Mouse (Mus musculus): Measurements from ENCODE around the gene Ect2l. TPM values are rescaled to one million over a fixed set of nuclear protein-coding genes. Genes with fewer than 3 reads are reported as not detected.

The Ect2l gene
- polyA plus RNA-seq, 1 experiment from 2014 or later: 0.35 TPM

DNA sequence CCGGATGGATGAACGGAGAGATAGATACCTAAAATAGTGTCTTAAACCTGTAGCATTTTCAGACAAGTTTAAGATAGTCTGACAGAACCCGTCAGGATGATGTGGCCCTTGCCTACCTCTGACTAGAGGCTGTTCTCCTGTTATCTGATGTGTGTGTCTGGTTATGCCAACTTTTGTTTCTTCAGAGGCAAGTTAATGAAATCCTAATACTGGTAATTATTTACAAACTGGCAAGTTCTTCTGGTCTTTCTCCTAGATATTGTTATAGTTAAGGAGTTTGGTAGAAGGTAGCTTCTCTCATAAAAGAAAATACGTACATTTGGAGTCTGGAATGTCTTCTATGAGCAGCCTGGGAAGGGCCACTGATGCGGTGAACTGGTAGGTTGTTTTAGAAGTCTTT is 80.4 kb downstream of the Ect2l start:
- no peak for ATAC-seq
- no peak overlapping the region for H3K9ac ChIP-seq (ENCODE audit: low read depth, low read length)
- no peak overlapping the region for H3K4me2 ChIP-seq (ENCODE audit: low read length)
- no peaks in the 10 kb centered on the region for H3K36me3 ChIP-seq (ENCODE audit: control insufficient read depth, insufficient read depth, low read length)
- no peaks in the 10 kb centered on the region for H3K9me3 ChIP-seq (ENCODE audit: control insufficient read depth, low read length)
- no peak overlapping the region for H3K4me3 ChIP-seq (ENCODE audit: low read length)
- no peak overlapping the region for H3K27ac ChIP-seq (ENCODE audit: low read depth, low read length)
- no peaks in the 10 kb centered on the region for H3K27me3 ChIP-seq (replicated peaks; ENCODE audit: control insufficient read depth, insufficient read depth, low read length)
- H3K4me1 ChIP-seq (ENCODE audit: control insufficient read depth, insufficient read depth, low read depth, low read length): no peaks in the 10 kb centered on the region
- WGBS: 94% methylated on average over 5 of the region's 5 CpGs

DNA sequence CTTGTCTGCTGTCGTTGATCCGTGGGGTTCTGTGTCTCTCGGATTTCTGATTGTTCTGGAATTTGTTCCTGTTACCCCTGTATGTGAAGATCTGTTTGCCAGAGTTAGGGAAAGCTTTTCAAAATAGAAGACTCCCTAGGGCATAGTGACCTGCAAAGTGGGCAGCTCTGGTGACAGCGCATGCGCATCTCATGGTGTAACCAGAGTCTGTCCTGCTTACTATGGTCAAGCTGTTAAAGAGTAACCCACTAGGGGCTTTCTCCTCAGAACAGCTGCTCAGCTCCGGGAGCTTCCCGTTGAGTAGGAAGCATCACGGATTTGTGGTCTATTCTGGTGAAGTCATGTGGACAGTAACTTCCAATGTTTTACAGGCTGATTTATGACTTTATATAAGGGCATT is 92.4 kb downstream of the Ect2l start:
- Histone ChIP-seq H3K9ac (ENCODE audit: low read depth, low read length) (no peak overlapping the region), H3K27me3 (replicated peaks; ENCODE audit: control insufficient read depth, insufficient read depth, low read length) (no peaks in the 10 kb centered on the region), H3K27ac (ENCODE audit: low read depth, low read length) (no peak overlapping the region), H3K36me3 (ENCODE audit: control insufficient read depth, insufficient read depth, low read length) (peaks cover 39% of the 10 kb centered on the region), H3K4me2 (ENCODE audit: low read length) (no peak overlapping the region), H3K4me3 (ENCODE audit: low read length) (no peak overlapping the region), H3K4me1 (ENCODE audit: control insufficient read depth, insufficient read depth, low read depth, low read length) (no peaks in the 10 kb centered on the region), H3K9me3 (ENCODE audit: control insufficient read depth, low read length) (no peaks in the 10 kb centered on the region)
- WGBS: 62% methylated on average over 8 of the region's 8 CpGs
- ATAC-seq: no peak

DNA sequence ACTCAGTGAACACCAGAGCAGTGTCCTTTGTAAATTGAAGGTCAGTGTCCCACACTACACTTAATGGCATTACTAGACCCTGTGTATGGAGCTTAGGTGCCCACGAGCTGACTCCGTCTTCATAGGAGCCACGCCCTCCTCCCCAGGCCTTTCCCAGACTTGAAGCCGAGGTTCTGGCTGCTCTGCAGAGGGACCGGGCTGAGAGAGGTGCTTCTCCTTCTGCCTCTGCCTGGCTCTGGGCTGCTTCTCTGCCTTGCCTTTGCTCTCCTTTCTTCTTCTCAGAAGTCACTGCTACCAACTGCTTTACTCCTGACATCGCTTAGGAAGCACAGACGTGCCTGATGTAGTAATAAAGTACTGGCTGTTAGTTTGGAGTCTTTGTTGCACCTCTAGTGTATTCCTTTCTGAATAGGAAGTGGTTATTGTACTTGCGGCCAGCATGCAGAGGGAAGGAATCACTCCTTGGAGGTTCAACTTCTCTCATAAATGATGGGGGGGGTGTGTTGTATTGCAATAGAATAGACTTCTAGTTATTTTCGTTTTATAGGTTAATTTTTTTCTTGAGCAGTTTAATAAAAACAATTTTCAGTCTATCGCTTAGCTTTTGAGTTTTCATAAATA is 97.1 kb downstream of the Ect2l start:
- Histone ChIP-seq H3K27me3 (replicated peaks; ENCODE audit: control insufficient read depth, insufficient read depth, low read length) (no peaks in the 10 kb centered on the region), H3K9ac (ENCODE audit: low read depth, low read length) (no peak overlapping the region), H3K27ac (ENCODE audit: low read depth, low read length) (no peak overlapping the region), H3K4me2 (ENCODE audit: low read length) (no peak overlapping the region), H3K4me3 (ENCODE audit: low read length) (no peak overlapping the region), H3K36me3 (ENCODE audit: control insufficient read depth, insufficient read depth, low read length) (peaks cover 10% of the 10 kb centered on the region), H3K4me1 (ENCODE audit: control insufficient read depth, insufficient read depth, low read depth, low read length) (no peaks in the 10 kb centered on the region), H3K9me3 (ENCODE audit: control insufficient read depth, low read length) (no peaks in the 10 kb centered on the region)
- ATAC-seq: no peak; the same call in 1 of the 2 replicates
- WGBS: 85% methylated on average over 10 of the region's 10 CpGs

DNA sequence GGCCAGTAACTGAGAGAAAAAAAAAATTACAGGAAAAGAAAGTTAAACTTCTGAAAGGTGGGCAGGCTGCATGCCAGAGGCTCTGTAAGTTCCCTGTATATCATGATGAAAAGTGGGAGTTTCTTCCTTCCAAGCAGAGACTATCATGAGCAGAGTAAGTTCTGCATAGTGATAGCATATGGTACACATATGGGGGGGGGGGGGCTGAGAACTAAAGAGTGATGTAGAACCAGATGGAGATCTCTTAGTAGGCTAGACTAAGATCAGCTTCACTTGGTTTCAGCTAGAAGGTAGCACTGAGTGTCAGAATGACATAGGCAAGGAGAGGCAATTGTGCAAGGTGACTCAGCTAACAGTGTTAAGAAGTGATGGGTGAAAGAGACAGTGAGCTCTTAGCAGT is 99.8 kb downstream of the Ect2l start:
- no peaks in the 10 kb centered on the region for H3K4me1 ChIP-seq (ENCODE audit: control insufficient read depth, insufficient read depth, low read depth, low read length)
- H3K9me3 ChIP-seq (ENCODE audit: control insufficient read depth, low read length): no peaks in the 10 kb centered on the region
- H3K27me3 ChIP-seq (replicated peaks; ENCODE audit: control insufficient read depth, insufficient read depth, low read length): no peaks in the 10 kb centered on the region
- ATAC-seq: no peak
- H3K9ac ChIP-seq (ENCODE audit: low read depth, low read length): no peak overlapping the region
- H3K27ac ChIP-seq (ENCODE audit: low read depth, low read length): no peak overlapping the region
- peaks cover 11% of the 10 kb centered on the region for H3K36me3 ChIP-seq (ENCODE audit: control insufficient read depth, insufficient read depth, low read length)
- H3K4me2 ChIP-seq (ENCODE audit: low read length): no peak overlapping the region
- no peak overlapping the region for H3K4me3 ChIP-seq (ENCODE audit: low read length)

DNA sequence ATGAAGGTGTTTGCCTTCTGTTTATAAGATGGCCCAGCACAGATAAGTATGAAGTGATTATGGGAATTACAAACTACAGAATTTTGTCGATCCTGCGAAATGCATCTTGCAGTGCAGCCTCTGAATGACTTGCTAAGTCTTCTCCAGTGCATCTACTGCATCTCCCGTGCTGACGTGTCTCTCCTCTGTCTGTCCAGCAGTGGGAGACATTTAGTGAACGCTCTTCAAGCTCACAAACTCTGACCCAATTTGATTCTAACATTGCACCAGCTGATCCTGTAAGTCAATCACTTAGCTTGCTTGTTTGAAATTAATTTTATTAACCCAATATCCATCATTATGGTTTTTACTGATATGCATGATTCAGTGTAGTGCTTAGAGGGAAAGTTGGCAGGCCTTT is 103.2 kb downstream of the Ect2l start:
- Histone ChIP-seq H3K4me1 (ENCODE audit: control insufficient read depth, insufficient read depth, low read depth, low read length) (no peaks in the 10 kb centered on the region), H3K4me3 (ENCODE audit: low read length) (no peak overlapping the region), H3K27ac (ENCODE audit: low read depth, low read length) (no peak overlapping the region), H3K27me3 (replicated peaks; ENCODE audit: control insufficient read depth, insufficient read depth, low read length) (no peaks in the 10 kb centered on the region), H3K9me3 (ENCODE audit: control insufficient read depth, low read length) (no peaks in the 10 kb centered on the region), H3K36me3 (ENCODE audit: control insufficient read depth, insufficient read depth, low read length) (peaks cover 15% of the 10 kb centered on the region; the same call in 1 of the 2 replicates), H3K9ac (ENCODE audit: low read depth, low read length) (no peak overlapping the region), H3K4me2 (ENCODE audit: low read length) (no peak overlapping the region)
- 77% methylated on average over 5 of the region's 5 CpGs for WGBS
- no peak for ATAC-seq

DNA sequence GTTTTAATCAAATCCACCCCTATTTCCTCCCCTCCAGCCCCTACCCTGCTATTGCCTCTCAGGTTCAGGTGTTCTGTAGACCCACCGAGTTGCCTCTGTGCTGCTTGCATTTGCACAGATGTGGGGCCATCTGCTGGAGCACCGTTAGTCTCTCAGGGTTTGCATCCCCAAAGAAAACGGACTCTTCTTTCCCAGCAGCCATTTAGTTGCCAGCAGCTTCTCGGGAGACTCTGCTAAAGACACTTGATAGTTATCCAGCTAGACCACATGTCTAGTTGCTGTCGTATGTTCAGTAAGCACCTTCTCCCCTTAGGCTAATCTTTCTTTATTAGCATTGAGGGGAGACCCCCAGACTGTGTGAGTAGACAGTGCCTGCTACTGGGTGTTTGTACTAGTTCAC is 108.5 kb downstream of the Ect2l start:
- no peak for ATAC-seq

DNA sequence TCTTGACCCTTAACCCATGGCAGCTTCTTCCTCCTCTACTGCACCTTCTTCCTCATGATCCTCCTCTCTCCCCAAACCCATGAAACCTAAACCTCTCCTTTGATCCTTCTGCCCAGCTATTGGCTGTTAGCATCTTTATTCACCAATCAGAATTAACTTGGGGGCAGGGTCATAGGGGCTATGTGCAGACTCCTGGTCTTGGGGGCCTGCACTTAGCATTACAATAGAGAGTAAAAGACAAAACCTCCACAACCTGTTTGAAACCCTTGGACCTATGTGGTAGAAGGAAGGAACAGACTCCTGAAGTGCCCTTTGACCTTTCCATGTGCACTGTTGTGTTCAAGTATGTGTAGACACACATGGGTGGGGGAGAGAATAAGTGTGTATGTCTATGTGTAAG is 120.0 kb downstream of the Ect2l start:
- Histone ChIP-seq H3K27me3 (replicated peaks; ENCODE audit: control insufficient read depth, insufficient read depth, low read length) (no peaks in the 10 kb centered on the region), H3K9ac (ENCODE audit: low read depth, low read length) (no peak overlapping the region), H3K4me2 (ENCODE audit: low read length) (no peak overlapping the region), H3K36me3 (ENCODE audit: control insufficient read depth, insufficient read depth, low read length) (peaks cover 15% of the 10 kb centered on the region), H3K9me3 (ENCODE audit: control insufficient read depth, low read length) (0 out of 2 replicates have a peak, but pooled peaks cover 1% of the 10 kb centered on the region), H3K4me1 (ENCODE audit: control insufficient read depth, insufficient read depth, low read depth, low read length) (no peaks in the 10 kb centered on the region), H3K4me3 (ENCODE audit: low read length) (no peak overlapping the region), H3K27ac (ENCODE audit: low read depth, low read length) (no peak overlapping the region)
- ATAC-seq: no peak

More for the DNA sequence above, 108.5 kb downstream of the Ect2l start:
- WGBS: 51% methylated on average over 5 of the region's 5 CpGs
- no peak overlapping the region for H3K4me2 ChIP-seq (ENCODE audit: low read length)
- no peaks in the 10 kb centered on the region for H3K27me3 ChIP-seq (replicated peaks; ENCODE audit: control insufficient read depth, insufficient read depth, low read length)
- H3K4me1 ChIP-seq (ENCODE audit: control insufficient read depth, insufficient read depth, low read depth, low read length): no peaks in the 10 kb centered on the region
- H3K27ac ChIP-seq (ENCODE audit: low read depth, low read length): no peak overlapping the region
- no peak overlapping the region for H3K9ac ChIP-seq (ENCODE audit: low read depth, low read length)
- H3K4me3 ChIP-seq (ENCODE audit: low read length): no peak overlapping the region
- no peaks in the 10 kb centered on the region for H3K9me3 ChIP-seq (ENCODE audit: control insufficient read depth, low read length)
- peaks cover 12% of the 10 kb centered on the region for H3K36me3 ChIP-seq (ENCODE audit: control insufficient read depth, insufficient read depth, low read length)

DNA sequence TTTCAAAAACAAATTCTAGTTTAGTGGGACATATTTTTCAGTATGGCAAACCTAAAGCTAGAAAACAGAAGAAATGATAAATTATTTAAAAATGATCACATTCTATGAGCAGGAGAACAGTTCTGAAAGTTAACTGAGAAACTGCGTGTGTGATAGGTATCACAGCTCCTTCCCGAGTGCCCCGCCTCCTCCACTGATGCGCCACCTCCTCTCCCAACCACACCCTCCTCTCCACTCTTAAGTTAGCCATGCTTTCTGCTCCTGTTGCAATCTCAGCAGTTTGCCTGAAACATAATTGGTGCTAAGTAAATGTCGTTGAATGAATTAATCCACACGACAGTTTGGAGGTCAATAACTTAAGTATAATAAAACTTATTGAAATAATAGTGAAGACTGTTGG is 127.9 kb downstream of the Ect2l start:
- Histone ChIP-seq H3K4me2 (ENCODE audit: low read length) (no peak overlapping the region), H3K36me3 (ENCODE audit: control insufficient read depth, insufficient read depth, low read length) (no peaks in the 10 kb centered on the region), H3K9ac (ENCODE audit: low read depth, low read length) (no peak overlapping the region), H3K4me3 (ENCODE audit: low read length) (no peak overlapping the region), H3K27ac (ENCODE audit: low read depth, low read length) (no peak overlapping the region), H3K4me1 (ENCODE audit: control insufficient read depth, insufficient read depth, low read depth, low read length) (no peaks in the 10 kb centered on the region), H3K27me3 (replicated peaks; ENCODE audit: control insufficient read depth, insufficient read depth, low read length) (no peaks in the 10 kb centered on the region), H3K9me3 (ENCODE audit: control insufficient read depth, low read length) (0 out of 2 replicates have a peak, but pooled peaks cover 2% of the 10 kb centered on the region)
- WGBS: 94% methylated on average over 6 of the region's 6 CpGs
- ATAC-seq: no peak

DNA sequence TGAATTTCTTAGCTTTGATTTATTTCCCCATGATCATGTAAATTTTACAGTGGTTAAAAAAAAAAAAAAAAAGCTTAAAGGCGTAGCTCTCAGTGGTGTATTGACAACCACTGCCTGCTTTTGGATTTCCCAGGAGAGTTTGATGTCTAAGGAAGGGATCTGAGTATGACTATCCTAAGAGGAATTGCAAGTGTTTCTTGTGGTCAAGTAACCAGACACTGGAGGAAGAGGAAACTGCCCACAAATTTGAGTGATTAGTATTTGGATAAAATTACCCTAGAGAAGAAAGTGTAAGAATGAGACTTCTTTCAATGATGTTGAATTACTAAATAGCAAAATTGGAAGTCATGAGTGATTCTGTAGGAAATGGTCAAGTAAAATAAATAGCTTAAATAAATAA is 129.2 kb downstream of the Ect2l start:
- no peak overlapping the region for H3K4me2 ChIP-seq (ENCODE audit: low read length)
- no peaks in the 10 kb centered on the region for H3K27me3 ChIP-seq (replicated peaks; ENCODE audit: control insufficient read depth, insufficient read depth, low read length)
- no peak for ATAC-seq
- H3K9ac ChIP-seq (ENCODE audit: low read depth, low read length): no peak overlapping the region
- no peak overlapping the region for H3K27ac ChIP-seq (ENCODE audit: low read depth, low read length)
- H3K9me3 ChIP-seq (ENCODE audit: control insufficient read depth, low read length): 0 out of 2 replicates have a peak, but pooled peaks cover 2% of the 10 kb centered on the region
- WGBS: 75% methylated on average over 1 of the region's 1 CpGs
- H3K4me3 ChIP-seq (ENCODE audit: low read length): no peak overlapping the region
- no peaks in the 10 kb centered on the region for H3K36me3 ChIP-seq (ENCODE audit: control insufficient read depth, insufficient read depth, low read length)
- H3K4me1 ChIP-seq (ENCODE audit: control insufficient read depth, insufficient read depth, low read depth, low read length): no peaks in the 10 kb centered on the region
